22 mouse cellular contexts compared by ENCODE assay signal in genomic region chr16:29975800-29976199, GRCm38 (mm10).
"Had no signal": no experiment of that assay in that cellular context is flagged by ENCODE, and none has a peak within 500 bp of the region (broad histone marks: within the 10 kb centered on the region; RNA-seq: fewer than 3 reads in every experiment).

No protein-coding gene starts in this region.

- H3K4me1 ChIP-seq: neural tube, embryonic 15.5 days had no signal

- H3K4me3 ChIP-seq: liver, embryonic 15.5 days; lung, embryonic 15.5 days; midbrain, embryonic 10.5 days; midbrain, embryonic 12.5 days; myocyte; neural tube, embryonic 13.5 days; neural tube, embryonic 15.5 days had no signal

- H3K4me2 ChIP-seq: liver, embryonic 15.5 days; lung, embryonic 15.5 days; midbrain, embryonic 12.5 days; neural tube, embryonic 13.5 days; neural tube, embryonic 15.5 days had no signal

- H3K27me3 ChIP-seq: liver, embryonic 15.5 days; lung, embryonic 15.5 days had no signal

- DNase-seq: liver, postnatal 0 days; lung, adult 2 months; lung, postnatal 14 days; lung, postnatal 4 days; midbrain, embryonic 14.5 days; retina, postnatal 1 day; right cerebral cortex, adult 18-20 months; right cerebral cortex, postnatal 25 days; right cerebral cortex, postnatal 4 days; spleen, adult 18-20 months; thymus, adult 18-20 months; thymus, postnatal 14 days; thymus, postnatal 36 days had no signal

- H3K9ac ChIP-seq: liver, embryonic 15.5 days; liver, postnatal 0 days; lung, embryonic 15.5 days; midbrain, embryonic 12.5 days; neural tube, embryonic 13.5 days; neural tube, embryonic 15.5 days had no signal

- H3K27ac ChIP-seq: liver, embryonic 15.5 days; lung, embryonic 15.5 days; midbrain, embryonic 10.5 days; midbrain, embryonic 12.5 days; neural tube, embryonic 13.5 days; neural tube, embryonic 15.5 days had no signal

- H3K9me3 ChIP-seq: liver, embryonic 15.5 days; lung, embryonic 15.5 days; midbrain, embryonic 10.5 days; midbrain, embryonic 12.5 days; neural tube, embryonic 13.5 days; neural tube, embryonic 15.5 days had no signal

- H3K36me3 ChIP-seq: liver, embryonic 15.5 days; lung, embryonic 15.5 days; midbrain, embryonic 10.5 days; midbrain, embryonic 12.5 days; neural tube, embryonic 13.5 days; neural tube, embryonic 15.5 days had no signal

- ATAC-seq: liver, postnatal 0 days; lung, postnatal 0 days; midbrain, embryonic 16.5 days had no signal
